Mouse (Mus musculus): ENCODE measurements around the gene Dnajc1.

DNA sequence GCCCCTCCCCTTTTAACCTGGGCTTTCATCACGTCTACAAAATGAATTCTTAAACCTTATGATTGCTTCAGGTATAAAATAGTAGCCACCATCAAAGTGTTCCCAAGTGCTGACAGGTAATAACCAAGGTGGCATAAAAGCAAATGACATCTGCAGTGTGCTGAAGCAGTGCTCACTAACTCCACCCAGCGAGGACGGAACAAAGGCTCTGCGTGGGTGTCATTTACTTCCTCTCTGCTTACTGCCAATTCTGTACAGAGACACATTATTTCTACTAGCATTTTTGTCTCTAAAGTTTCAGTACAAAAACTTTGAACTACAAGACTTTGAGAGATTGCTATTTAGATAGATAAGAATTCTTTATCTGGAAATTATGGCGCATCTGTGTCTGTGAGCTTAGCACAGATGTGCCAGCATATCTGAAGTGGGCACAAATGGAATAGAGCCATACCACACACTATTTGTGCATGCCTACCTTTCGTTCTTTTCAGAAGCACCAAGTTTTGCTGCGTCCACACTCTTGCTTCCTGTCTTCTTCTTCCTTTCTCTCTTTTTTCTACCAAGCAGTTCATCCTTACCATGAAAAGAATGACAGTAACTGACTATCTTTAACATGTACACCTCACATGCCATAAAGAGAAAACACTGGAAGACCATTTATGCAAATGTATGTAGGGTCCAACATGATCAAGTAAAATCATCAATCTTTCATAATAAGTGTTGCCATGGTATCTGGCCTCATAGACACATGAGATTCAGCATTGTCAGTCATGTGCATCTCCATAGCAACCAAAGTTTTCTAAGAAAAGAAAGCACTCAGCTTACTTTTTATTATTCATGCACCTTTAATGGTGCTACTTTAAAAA, 85.0 kb downstream of the Dnajc1 start:
- no peak for TF ChIP-seq CTCF (IDR thresholded peaks at IDR 0.05; ENCODE audit: borderline replicate concordance, control insufficient read depth, extremely low read depth, insufficient read depth, low read length, poor library complexity)
- TF ChIP-seq POLR2A (IDR thresholded peaks at IDR 0.05; ENCODE audit: control insufficient read depth, extremely low read depth, insufficient read depth, low read length, poor library complexity): no peak
